In the genomic region with DNA sequence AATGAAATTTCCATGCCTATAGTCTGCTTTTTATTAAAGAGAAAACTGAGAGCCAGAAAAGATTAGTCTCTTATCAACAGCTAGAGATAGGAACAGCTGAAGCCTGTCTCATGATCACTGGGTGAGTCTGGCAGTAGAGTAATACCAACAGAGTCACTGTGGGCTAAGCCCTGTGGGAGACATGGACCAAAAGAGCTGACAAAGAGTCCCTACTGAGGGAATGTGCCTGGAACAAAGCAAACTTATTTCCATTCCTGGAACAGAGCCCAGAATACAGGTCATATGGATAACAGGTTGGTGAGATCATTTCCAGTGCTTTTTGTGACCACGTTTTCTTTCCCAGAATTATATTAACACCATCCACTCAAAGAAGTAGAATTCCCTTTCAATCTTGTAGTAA, we compare ENCODE assay signal across 12 mouse cellular contexts.
DNase-seq lines count a peak whose midpoint lies in the region; ATAC-seq lines count a peak whose summit lies in the region.
"Had no signal": no experiment of that assay in that cellular context is flagged by ENCODE, and none has a peak within 500 bp of the region (broad histone marks: within the 10 kb centered on the region; RNA-seq: fewer than 3 reads in every experiment).

No protein-coding gene starts in this region.

- ATAC-seq in hindbrain, embryonic 14.5 days (ENCODE audit: low FRiP score): no peak
- ATAC-seq in hindbrain, embryonic 11.5 days (ENCODE audit: low FRiP score): no peak
- ATAC-seq in heart, embryonic 13.5 days (ENCODE audit: extremely low read depth, insufficient number of reproducible peaks, low FRiP score, low TSS enrichment): peak; percentile 37; the same call in 1 of the 2 replicates
- peak; percentile 85 for ATAC-seq in midbrain, embryonic 12.5 days (ENCODE audit: low FRiP score, low read depth)
- no peak for ATAC-seq in neural tube, embryonic 15.5 days (ENCODE audit: low FRiP score)
- ATAC-seq: hindbrain, embryonic 16.5 days had no signal

- 0 out of 2 replicates have a peak overlapping the region, but pooled peaks have one; percentile 47 for H3K27ac ChIP-seq in hindbrain, embryonic 14.5 days
- H3K27ac ChIP-seq in hindbrain, embryonic 11.5 days (ENCODE audit: low read depth, low read length): no peak overlapping the region
- H3K27ac ChIP-seq in heart, embryonic 13.5 days (replicated peaks): peak overlapping the region; percentile 80
- no peak overlapping the region for H3K27ac ChIP-seq in midbrain, embryonic 12.5 days (replicated peaks)
- no peak overlapping the region for H3K27ac ChIP-seq in neural tube, embryonic 15.5 days (replicated peaks)
- H3K27ac ChIP-seq: embryonic facial prominence, embryonic 12.5 days; liver, embryonic 15.5 days had no signal

- H3K9ac ChIP-seq in hindbrain, embryonic 14.5 days: no peak overlapping the region
- H3K9ac ChIP-seq in hindbrain, embryonic 11.5 days (ENCODE audit: low read depth, low read length): no peak overlapping the region
- no peak overlapping the region for H3K9ac ChIP-seq in heart, embryonic 13.5 days
- no peak overlapping the region for H3K9ac ChIP-seq in midbrain, embryonic 12.5 days (replicated peaks)
- H3K9ac ChIP-seq in neural tube, embryonic 15.5 days (replicated peaks): no peak overlapping the region
- H3K9ac ChIP-seq: embryonic facial prominence, embryonic 12.5 days; liver, embryonic 15.5 days had no signal

- no peaks in the 10 kb centered on the region for H3K4me1 ChIP-seq in hindbrain, embryonic 14.5 days (replicated peaks; ENCODE audit: control insufficient read depth, insufficient read depth, low read length)
- no peaks in the 10 kb centered on the region for H3K4me1 ChIP-seq in hindbrain, embryonic 11.5 days (replicated peaks; ENCODE audit: control insufficient read depth, insufficient read depth, low read length)
- H3K4me1 ChIP-seq in heart, embryonic 13.5 days: peaks cover 14% of the 10 kb centered on the region; the same call in 1 of the 2 replicates
- no peaks in the 10 kb centered on the region for H3K4me1 ChIP-seq in midbrain, embryonic 12.5 days
- H3K4me1 ChIP-seq in neural tube, embryonic 15.5 days: no peaks in the 10 kb centered on the region
- H3K4me1 ChIP-seq: embryonic facial prominence, embryonic 12.5 days; liver, embryonic 15.5 days had no signal

- 22% methylated on average over 1 of the region's 1 CpGs for WGBS in hindbrain, embryonic 14.5 days
- WGBS in hindbrain, embryonic 11.5 days: 24% methylated on average over 1 of the region's 1 CpGs
- 7% methylated on average over 1 of the region's 1 CpGs for WGBS in heart, embryonic 13.5 days
- 6% methylated on average over 1 of the region's 1 CpGs for WGBS in midbrain, embryonic 12.5 days
- 28% methylated on average over 1 of the region's 1 CpGs for WGBS in neural tube, embryonic 15.5 days

- no peaks in the 10 kb centered on the region for H3K9me3 ChIP-seq in hindbrain, embryonic 14.5 days (ENCODE audit: control insufficient read depth, low read length)
- no peaks in the 10 kb centered on the region for H3K9me3 ChIP-seq in hindbrain, embryonic 11.5 days (ENCODE audit: control insufficient read depth, low read length)
- H3K9me3 ChIP-seq in heart, embryonic 13.5 days: no peaks in the 10 kb centered on the region
- H3K9me3 ChIP-seq in midbrain, embryonic 12.5 days: no peaks in the 10 kb centered on the region
- H3K9me3 ChIP-seq in neural tube, embryonic 15.5 days (replicated peaks): no peaks in the 10 kb centered on the region
- H3K9me3 ChIP-seq: embryonic facial prominence, embryonic 12.5 days; liver, embryonic 15.5 days had no signal

- no peak overlapping the region for H3K4me2 ChIP-seq in hindbrain, embryonic 14.5 days (replicated peaks)
- no peak overlapping the region for H3K4me2 ChIP-seq in hindbrain, embryonic 11.5 days (replicated peaks; ENCODE audit: low read depth, low read length)
- no peak overlapping the region for H3K4me2 ChIP-seq in heart, embryonic 13.5 days
- H3K4me2 ChIP-seq in midbrain, embryonic 12.5 days (replicated peaks): no peak overlapping the region
- no peak overlapping the region for H3K4me2 ChIP-seq in neural tube, embryonic 15.5 days
- H3K4me2 ChIP-seq: embryonic facial prominence, embryonic 12.5 days; liver, embryonic 15.5 days had no signal

- peaks cover 15% of the 10 kb centered on the region; the same call in 1 of the 2 replicates for H3K27me3 ChIP-seq in hindbrain, embryonic 14.5 days (ENCODE audit: control insufficient read depth, insufficient read depth, low read length)
- H3K27me3 ChIP-seq in hindbrain, embryonic 11.5 days (ENCODE audit: control insufficient read depth, insufficient read depth, low read length): peaks cover 2% of the 10 kb centered on the region; the same call in 1 of the 2 replicates
- H3K27me3 ChIP-seq in heart, embryonic 13.5 days (replicated peaks): no peaks in the 10 kb centered on the region
- peaks cover 18% of the 10 kb centered on the region for H3K27me3 ChIP-seq in midbrain, embryonic 12.5 days
- H3K27me3 ChIP-seq in neural tube, embryonic 15.5 days (replicated peaks): peaks cover 7% of the 10 kb centered on the region; the same call in 1 of the 2 replicates
- H3K27me3 ChIP-seq: embryonic facial prominence, embryonic 12.5 days; liver, embryonic 15.5 days had no signal

- DNase-seq in hindbrain, embryonic 14.5 days (ENCODE audit: low spot score): peak; percentile 49
- DNase-seq in hindbrain, embryonic 11.5 days (ENCODE audit: low spot score): no peak
- DNase-seq in ZHBTc4 (ENCODE audit: low read depth, low spot score): peak; percentile 0
- no peak for DNase-seq in thymus, postnatal 4 days
- no peak for DNase-seq in left cerebral cortex, adult 18-20 months (ENCODE audit: low spot score in 2 of 2)
- DNase-seq: adrenal gland, postnatal 36 days had no signal

- H3K36me3 ChIP-seq in hindbrain, embryonic 14.5 days (replicated peaks; ENCODE audit: control insufficient read depth, insufficient read depth): no peaks in the 10 kb centered on the region
- H3K36me3 ChIP-seq in hindbrain, embryonic 11.5 days (ENCODE audit: control insufficient read depth, insufficient read depth, low read length): no peaks in the 10 kb centered on the region
- H3K36me3 ChIP-seq in heart, embryonic 13.5 days: no peaks in the 10 kb centered on the region
- no peaks in the 10 kb centered on the region for H3K36me3 ChIP-seq in midbrain, embryonic 12.5 days
- no peaks in the 10 kb centered on the region for H3K36me3 ChIP-seq in neural tube, embryonic 15.5 days
- H3K36me3 ChIP-seq: embryonic facial prominence, embryonic 12.5 days; liver, embryonic 15.5 days had no signal

- no peak overlapping the region for H3K4me3 ChIP-seq in hindbrain, embryonic 14.5 days (replicated peaks; ENCODE audit: low read length)
- H3K4me3 ChIP-seq in hindbrain, embryonic 11.5 days (ENCODE audit: low read depth, low read length): no peak overlapping the region
- H3K4me3 ChIP-seq in heart, embryonic 13.5 days: no peak overlapping the region
- no peak overlapping the region for H3K4me3 ChIP-seq in midbrain, embryonic 12.5 days
- no peak overlapping the region for H3K4me3 ChIP-seq in neural tube, embryonic 15.5 days (replicated peaks)
- H3K4me3 ChIP-seq: embryonic facial prominence, embryonic 12.5 days; liver, embryonic 15.5 days had no signal

Comparison
In these comparisons a context has a peak if more than half of its experiments do, and no peak if none do; other contexts are left out.
1. DNase-seq: peak in hindbrain, embryonic 14.5 days (single experiment) and ZHBTc4 (single experiment); none in hindbrain, embryonic 11.5 days (single experiment), thymus, postnatal 4 days (single experiment) and left cerebral cortex, adult 18-20 months (0 of 2).
2. H3K27ac ChIP-seq: peak in hindbrain, embryonic 14.5 days (single experiment) and heart, embryonic 13.5 days (single experiment); none in hindbrain, embryonic 11.5 days (single experiment), midbrain, embryonic 12.5 days (single experiment) and neural tube, embryonic 15.5 days (single experiment).
3. ATAC-seq: peak in heart, embryonic 13.5 days (single experiment) and midbrain, embryonic 12.5 days (single experiment); none in hindbrain, embryonic 14.5 days (single experiment), hindbrain, embryonic 11.5 days (single experiment) and neural tube, embryonic 15.5 days (single experiment).